Mouse (Mus musculus) hindbrain, embryonic 10.5 days (tissue): ENCODE measurements around the gene Ftsj1. TPM values are rescaled to one million over a fixed set of nuclear protein-coding genes. Genes with fewer than 3 reads are reported as not detected.

ENCODE experiments used
- DNase-seq: peaks from one replicate; pipeline ENCODE4 v3.0.0-alpha.2; 2017; ENCODE audit warnings: low spot score
- H3K27ac ChIP-seq: fragments of 300-500 bp; sonication (generic); 2 replicates; pipeline ENCODE4 v1.5.1; 2016; ENCODE audit warnings: mild to moderate bottlenecking, moderate library complexity
- H3K27me3 ChIP-seq: fragments of 300-500 bp; sonication (generic); 2 replicates; pipeline ENCODE4 v1.6.1; 2016; ENCODE audit warnings: mild to moderate bottlenecking; ENCODE audit not compliant: poor library complexity, insufficient read depth, severe bottlenecking
- H3K36me3 ChIP-seq: fragments of 300-500 bp; sonication (generic); 2 replicates; pipeline ENCODE4 v1.6.1; 2016; ENCODE audit warnings: mild to moderate bottlenecking, moderate library complexity
- H3K4me1 ChIP-seq: fragments of 300-500 bp; sonication (generic); replicated peaks from 2 replicates; pipeline ENCODE4 v1.6.1; 2016; ENCODE audit warnings: mild to moderate bottlenecking
- H3K4me3 ChIP-seq: fragments of 300-500 bp; sonication (generic); 2 replicates; pipeline ENCODE4 v1.5.1; 2016; ENCODE audit warnings: mild to moderate bottlenecking, moderate library complexity
- H3K9me3 ChIP-seq: fragments of 300-500 bp; sonication (generic); 2 replicates; pipeline ENCODE4 v1.6.1; 2016; ENCODE audit warnings: mild to moderate bottlenecking, moderate library complexity
- WGBS: fragments of 180-500 bp; shearing (Covaris S2); methylation state at CpG from one replicate; pipeline ENCODE4 v1.1.7; 2016; 5-methylcytosine and 5-hydroxymethylcytosine counted together
- polyA plus RNA-seq: library from polyadenylated mRNA; unstranded; fragments of >200 nt; fragmentation: Nextera tagmentation; extraction: Ambion mirVana; gene quantifications from 2 replicates; pipeline ENCODE4 v1.2.1, GENCODE M21; 2016

The Ftsj1 gene
- 45.7 and 48.9 TPM in 2 replicates for polyA plus RNA-seq

DNA sequence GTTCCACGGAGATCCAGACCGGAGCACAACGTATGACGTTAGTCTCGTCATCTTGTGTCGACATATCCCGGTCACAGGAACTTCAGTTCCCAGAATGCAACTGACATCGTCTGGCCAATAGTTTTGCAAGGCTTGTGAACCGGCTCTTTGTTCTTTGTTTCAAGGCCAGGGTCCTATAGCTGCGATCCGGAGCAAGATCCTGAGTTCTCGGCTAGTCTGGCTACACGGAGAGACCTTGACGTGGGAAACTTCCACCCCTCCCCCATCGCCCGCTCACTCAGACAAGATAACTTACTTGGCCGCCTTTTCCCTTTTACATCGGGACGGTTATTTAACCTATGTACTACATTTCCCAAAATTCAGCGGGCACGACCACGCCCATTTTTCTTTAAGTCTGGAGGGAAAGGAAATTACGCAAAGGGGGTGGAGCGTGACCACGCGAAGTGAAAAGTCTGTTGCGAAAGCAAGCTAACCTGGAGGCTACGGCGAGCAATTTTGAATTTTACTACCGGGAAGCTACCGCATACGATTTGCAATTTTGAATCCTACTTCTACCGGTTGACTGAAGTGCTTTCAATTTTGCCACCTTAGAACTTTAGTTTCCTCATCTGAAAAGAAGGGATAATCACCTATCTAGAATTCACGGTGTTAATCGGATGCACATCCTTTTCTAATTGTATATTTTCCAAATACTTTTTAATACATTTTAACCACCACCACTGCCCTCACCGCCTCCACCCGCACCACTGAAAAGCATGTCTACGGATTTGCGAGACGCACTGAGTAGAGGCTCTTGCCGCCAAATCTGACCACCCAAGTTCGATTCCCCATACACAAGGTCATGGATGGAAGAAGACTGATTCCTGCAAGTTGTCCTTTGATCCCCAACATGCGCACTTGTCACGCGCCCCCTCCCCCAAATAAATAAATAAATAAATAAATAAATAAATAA, at the start of gene Ftsj1:
Gene Ftsj1 (minus strand): TSS at position 73 of the 952 bp plus-strand sequence.
- Histone ChIP-seq H3K9me3 (peaks cover 7% of the 10 kb centered on the region; the same call in 1 of the 2 replicates), H3K27ac (peak within 1 kb of the TSS; percentile 92), H3K36me3 (no peaks in the 10 kb centered on the region), H3K4me1 (peaks cover 7% of the 10 kb centered on the region; the same call in 1 of the 2 replicates), H3K27me3 (no peaks in the 10 kb centered on the region), H3K4me3 (peak within 1 kb of the TSS; percentile 62)
- DNase-seq = peak; percentile 80
- WGBS = 13% methylated on average over 45 of the region's 45 CpGs

DNA sequence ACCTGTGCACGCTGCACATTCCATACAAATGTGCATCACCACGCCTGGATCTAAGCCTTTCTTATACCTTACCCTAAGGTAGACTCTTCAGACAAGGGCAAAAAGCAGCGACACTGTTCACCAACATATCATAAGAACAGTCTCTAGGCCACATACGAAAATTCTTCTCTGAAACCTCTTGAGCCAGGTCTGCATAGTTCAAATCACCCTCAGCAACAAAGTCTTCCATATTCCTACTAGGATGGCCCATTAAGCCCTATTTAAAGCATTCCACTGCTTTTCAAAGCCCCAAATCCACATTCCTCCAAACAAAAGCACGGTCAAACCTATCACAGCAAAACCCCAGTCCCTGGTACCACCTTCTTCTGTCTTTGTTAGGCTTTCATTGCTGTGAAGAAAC, 36.4 kb upstream of the Ftsj1 start:
- no peak for DNase-seq
- WGBS = 78% methylated on average over 5 of the region's 5 CpGs
- Histone ChIP-seq H3K4me3 (no peak overlapping the region), H3K27me3 (no peaks in the 10 kb centered on the region), H3K36me3 (no peaks in the 10 kb centered on the region), H3K27ac (no peak overlapping the region), H3K4me1 (no peaks in the 10 kb centered on the region), H3K9me3 (no peaks in the 10 kb centered on the region)

DNA sequence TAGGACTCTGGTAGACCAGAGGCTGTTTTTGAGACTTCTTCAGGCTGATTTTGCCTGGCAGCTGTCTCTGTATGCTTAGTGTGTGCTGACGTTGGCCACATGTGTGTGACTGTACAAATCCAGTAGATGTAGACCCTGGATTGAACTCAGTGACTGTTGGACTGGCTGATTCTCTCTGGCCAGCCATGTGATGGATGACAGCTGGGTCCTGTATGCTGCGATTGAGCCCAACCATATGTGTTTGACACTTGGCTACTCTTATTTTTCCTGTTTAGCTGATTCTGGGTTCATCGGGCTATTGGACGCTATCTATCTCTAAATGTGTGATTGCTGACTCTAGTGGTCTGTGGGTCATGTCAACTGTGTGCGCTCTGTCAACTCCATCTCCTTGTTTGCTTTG, 21.9 kb upstream of the Ftsj1 start:
- Histone ChIP-seq H3K4me3 (no peak overlapping the region), H3K4me1 (no peaks in the 10 kb centered on the region), H3K36me3 (no peaks in the 10 kb centered on the region), H3K27ac (no peak overlapping the region), H3K27me3 (peaks cover 19% of the 10 kb centered on the region), H3K9me3 (peaks cover 24% of the 10 kb centered on the region; the same call in 1 of the 2 replicates)
- 93% methylated on average over 5 of the region's 5 CpGs for WGBS
- DNase-seq = no peak

DNA sequence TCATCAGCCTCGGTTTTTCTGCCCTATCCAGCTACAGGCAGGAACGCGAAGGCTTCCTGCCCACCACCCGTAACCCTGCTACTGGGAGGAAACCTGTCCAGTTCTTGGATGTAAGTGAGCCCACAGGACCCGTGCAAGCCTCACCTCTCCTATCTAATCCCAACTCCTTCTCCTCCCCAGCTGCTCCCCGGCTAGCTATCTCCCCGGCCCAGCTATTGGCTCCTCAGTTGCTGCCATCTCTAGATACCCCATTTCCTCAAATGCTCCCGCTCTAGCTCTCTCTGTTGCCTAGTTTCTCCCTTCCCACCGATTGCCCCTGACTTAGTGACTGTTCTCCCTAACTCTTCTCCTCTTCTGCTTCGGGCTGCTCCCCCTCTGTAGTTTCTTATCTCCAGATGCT, 19.8 kb upstream of the Ftsj1 start:
- 0 out of 2 replicates have a peak overlapping the region, but pooled peaks have one; percentile 18 for H3K4me3 ChIP-seq
- peaks cover 13% of the 10 kb centered on the region; the same call in 1 of the 2 replicates for H3K9me3 ChIP-seq
- WGBS = 25% methylated on average over 10 of the region's 10 CpGs
- no peaks in the 10 kb centered on the region for H3K36me3 ChIP-seq
- no peak for DNase-seq
- H3K4me1 ChIP-seq = no peaks in the 10 kb centered on the region
- H3K27me3 ChIP-seq = peaks cover 19% of the 10 kb centered on the region
- no peak overlapping the region for H3K27ac ChIP-seq

DNA sequence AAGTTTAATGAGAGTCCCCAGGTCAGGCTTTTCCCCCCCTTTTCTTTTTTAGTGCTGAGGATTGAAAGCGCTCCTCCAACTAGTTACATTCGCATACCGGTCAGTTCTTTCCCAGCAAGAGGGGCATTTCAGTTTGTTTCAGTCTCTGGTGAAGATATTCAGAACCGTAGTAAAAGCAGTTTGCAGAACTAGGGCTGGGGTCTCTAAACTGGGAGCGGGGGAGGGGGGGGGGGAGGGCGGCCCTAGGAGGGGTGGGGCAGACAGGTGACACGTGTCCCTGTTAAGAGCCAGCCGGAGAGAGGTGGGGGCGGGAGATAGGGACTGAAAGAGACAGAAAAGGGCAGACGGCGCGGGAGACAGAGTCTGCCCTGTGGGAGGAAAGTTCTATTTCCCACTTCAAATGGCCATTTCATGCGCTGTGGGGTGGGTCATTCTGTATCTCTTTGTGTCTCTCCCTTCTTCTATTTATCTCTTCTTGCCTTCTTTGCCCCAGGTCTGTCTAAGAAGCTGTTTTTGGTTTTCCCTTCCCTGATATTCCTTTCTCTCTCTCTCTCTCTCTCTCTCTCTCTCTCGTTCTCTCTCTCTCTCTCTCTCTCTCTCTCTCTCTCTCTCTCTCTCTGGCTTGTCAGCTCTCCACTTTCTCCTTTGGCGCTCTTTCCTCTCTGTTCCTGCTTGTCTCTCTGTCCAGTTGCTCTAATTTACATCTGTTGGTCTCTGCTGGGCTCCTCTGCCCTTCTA, 19.0 kb upstream of the Ftsj1 start, which contains the start of gene Slc38a5:
Gene Slc38a5 (plus strand): TSS at position 51 of the 738 bp plus-strand sequence.
- 17% methylated on average over 14 of the region's 15 CpGs for WGBS
- H3K27me3 ChIP-seq = peaks cover 19% of the 10 kb centered on the region
- H3K4me3 ChIP-seq = peak within 1 kb of the TSS; percentile 35
- H3K27ac ChIP-seq = no peak within 1 kb of the TSS
- H3K4me1 ChIP-seq = no peaks in the 10 kb centered on the region
- no peak for DNase-seq
- no peaks in the 10 kb centered on the region for H3K36me3 ChIP-seq
- peaks cover 8% of the 10 kb centered on the region; the same call in 1 of the 2 replicates for H3K9me3 ChIP-seq

DNA sequence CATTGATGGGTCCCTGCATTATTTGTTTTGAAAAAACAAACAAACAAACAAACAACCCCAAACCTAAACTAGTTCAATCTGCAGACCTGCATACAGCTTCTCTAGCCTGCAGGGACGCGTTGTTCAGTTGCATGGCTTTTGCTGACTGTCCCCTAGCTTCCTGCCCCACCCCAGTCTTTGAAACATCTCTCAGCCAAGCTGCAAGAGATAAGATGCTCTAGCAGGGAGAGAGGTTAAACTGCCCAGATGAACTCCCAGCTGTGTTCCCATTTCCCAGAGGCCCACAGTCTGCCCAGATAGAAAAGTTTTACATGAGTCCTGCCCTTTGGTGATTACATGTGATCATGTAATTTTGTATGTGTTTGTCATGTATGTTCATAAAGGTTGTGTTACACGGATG, 12.0 kb upstream of the Ftsj1 start:
- 82% methylated on average over 3 of the region's 3 CpGs for WGBS

DNA sequence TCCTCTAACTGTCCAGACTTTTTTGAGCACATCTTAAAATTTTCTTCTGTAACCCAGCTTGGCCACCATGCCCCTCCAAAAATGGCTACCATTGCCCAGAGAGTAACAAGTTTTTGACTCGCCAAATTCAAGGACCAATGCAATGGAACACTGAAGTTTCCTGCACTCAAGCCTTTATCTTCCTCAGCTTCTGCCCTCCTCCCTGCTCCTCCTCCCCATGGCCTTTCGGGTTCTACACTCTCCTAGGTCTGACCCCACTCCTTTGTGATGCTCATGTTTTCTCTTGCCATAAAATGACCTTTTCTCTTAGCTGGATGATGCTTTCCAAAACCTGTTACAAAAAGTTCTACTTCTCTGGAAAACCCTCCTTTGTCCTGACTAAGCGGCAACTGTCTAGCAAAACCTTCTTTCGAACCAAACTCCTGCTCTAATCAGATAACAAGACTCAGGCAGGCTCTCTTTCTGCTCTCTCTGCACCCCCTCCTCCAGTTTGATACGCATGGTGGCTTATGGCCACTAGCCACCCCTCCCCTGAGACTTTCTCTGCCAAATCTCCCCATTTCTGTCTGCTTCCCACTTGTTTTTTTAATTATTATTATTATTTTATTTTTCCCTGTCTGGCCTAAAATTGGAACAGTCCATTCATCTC, 11.1 kb upstream of the Ftsj1 start:
- Histone ChIP-seq H3K4me3 (no peak overlapping the region), H3K9me3 (peaks cover 2% of the 10 kb centered on the region; the same call in 1 of the 2 replicates), H3K27me3 (no peaks in the 10 kb centered on the region), H3K4me1 (no peaks in the 10 kb centered on the region), H3K36me3 (no peaks in the 10 kb centered on the region), H3K27ac (no peak overlapping the region)
- DNase-seq = no peak
- WGBS = 71% methylated on average over 5 of the region's 5 CpGs

More for the DNA sequence above, 12.0 kb upstream of the Ftsj1 start:
- no peaks in the 10 kb centered on the region for H3K36me3 ChIP-seq
- no peak overlapping the region for H3K4me3 ChIP-seq
- peaks cover 2% of the 10 kb centered on the region; the same call in 1 of the 2 replicates for H3K9me3 ChIP-seq
- H3K27ac ChIP-seq = no peak overlapping the region
- H3K4me1 ChIP-seq = no peaks in the 10 kb centered on the region
- DNase-seq = no peak
- H3K27me3 ChIP-seq = no peaks in the 10 kb centered on the region

DNA sequence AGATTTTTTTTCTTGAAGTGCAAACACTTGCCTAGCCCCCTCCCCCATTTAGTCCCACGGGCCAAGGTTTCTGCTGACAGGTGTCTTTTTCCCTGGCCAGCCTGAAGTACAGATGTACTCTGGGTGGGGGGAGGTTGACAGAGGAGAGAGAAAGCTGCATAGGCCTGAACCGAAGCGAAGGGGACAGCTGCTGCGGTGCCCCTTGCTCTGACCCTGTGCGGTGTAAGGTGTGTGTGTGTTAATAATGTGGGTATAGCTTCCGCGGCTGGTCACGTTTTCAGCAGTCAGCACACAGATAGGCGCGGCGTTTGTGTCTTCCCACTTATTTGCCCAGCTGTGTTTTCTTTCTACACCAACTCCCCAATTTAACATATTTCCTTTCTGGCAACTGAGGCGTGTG, 7.3 kb upstream of the Ftsj1 start:
- DNase-seq = no peak
- H3K4me1 ChIP-seq = no peaks in the 10 kb centered on the region
- H3K36me3 ChIP-seq = no peaks in the 10 kb centered on the region
- 81% methylated on average over 12 of the region's 12 CpGs for WGBS
- peaks cover 4% of the 10 kb centered on the region; the same call in 1 of the 2 replicates for H3K9me3 ChIP-seq
- H3K27ac ChIP-seq = no peak overlapping the region
- H3K4me3 ChIP-seq = no peak overlapping the region
- no peaks in the 10 kb centered on the region for H3K27me3 ChIP-seq

DNA sequence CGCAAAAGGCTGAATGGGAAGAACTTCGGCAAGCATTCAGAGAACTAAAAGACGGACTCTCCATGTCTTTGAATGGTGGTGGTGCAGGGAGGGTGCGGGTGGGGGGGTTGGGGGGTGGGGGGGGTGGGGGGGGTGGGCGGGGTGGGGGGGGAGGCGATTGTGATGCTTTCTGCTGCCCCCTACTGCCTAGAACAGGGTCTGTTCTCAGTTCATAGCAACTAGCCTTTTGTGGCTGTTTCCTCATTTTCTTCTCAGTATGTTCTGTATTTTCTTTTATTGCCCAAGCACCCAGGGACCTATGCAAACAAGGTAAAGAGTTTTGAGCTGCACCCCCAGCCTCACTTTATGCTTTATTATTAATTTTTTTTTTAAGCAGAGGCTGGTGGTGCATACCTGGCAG, 3.6 kb upstream of the Ftsj1 start:
- Histone ChIP-seq H3K27me3 (no peaks in the 10 kb centered on the region), H3K36me3 (no peaks in the 10 kb centered on the region), H3K27ac (no peak overlapping the region), H3K4me3 (no peak overlapping the region), H3K4me1 (peaks cover 7% of the 10 kb centered on the region; the same call in 1 of the 2 replicates), H3K9me3 (peaks cover 6% of the 10 kb centered on the region; the same call in 1 of the 2 replicates)
- 16% methylated on average over 6 of the region's 6 CpGs for WGBS
- no peak for DNase-seq

DNA sequence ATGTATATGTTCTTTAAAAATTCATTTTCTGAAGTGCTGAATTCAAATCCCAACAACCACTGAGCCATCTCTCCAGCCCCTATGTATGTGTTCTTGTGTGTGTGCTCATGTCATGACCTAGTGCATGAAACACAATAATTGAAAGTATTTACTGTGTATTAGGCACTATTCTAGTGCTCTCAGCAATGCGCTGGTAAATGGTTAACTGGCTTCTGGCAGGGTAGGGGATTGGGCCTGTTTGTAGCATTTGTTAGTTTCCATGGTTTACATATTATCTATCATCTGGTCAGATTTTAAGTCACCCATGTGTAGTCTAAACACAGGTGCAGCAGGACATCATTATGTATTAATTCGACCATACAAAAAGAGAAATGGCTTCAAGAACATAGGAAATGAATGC, 1.5 kb upstream of the Ftsj1 start:
- Histone ChIP-seq H3K4me3 (no peak overlapping the region), H3K4me1 (peaks cover 7% of the 10 kb centered on the region; the same call in 1 of the 2 replicates), H3K36me3 (no peaks in the 10 kb centered on the region), H3K27ac (no peak overlapping the region), H3K27me3 (no peaks in the 10 kb centered on the region), H3K9me3 (peaks cover 9% of the 10 kb centered on the region; the same call in 1 of the 2 replicates)
- no peak for DNase-seq
- WGBS = 81% methylated on average over 2 of the region's 2 CpGs

DNA sequence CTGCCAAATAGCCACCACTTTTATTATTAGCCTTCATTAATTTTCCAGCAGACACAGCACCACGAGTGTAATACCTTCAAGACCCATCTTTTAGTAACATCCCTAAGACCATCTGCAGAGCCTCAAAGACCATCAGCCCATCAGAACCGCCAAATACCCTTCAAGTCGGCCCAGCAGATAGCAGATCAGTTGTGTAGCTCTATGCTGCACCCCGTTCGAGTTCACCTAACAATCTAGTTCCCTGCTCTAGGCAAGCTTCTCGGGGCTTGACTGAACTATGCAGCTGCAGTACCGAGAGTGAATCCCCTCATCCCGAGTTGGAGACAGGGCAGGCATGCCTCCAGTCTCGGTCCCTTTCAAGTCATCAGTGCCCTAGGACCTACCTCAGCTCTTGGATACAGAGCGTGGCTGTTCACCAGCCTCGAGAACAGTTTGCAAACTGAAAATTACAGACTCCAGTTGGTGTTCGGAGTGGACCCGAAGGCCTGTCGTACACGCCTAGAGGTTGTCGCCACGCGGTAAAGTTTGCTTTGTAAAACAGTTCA, 345 bp downstream of the Ftsj1 start:
- peak overlapping the region; percentile 62 for H3K4me3 ChIP-seq
- no peaks in the 10 kb centered on the region for H3K36me3 ChIP-seq
- no peak for DNase-seq
- peaks cover 7% of the 10 kb centered on the region; the same call in 1 of the 2 replicates for H3K4me1 ChIP-seq
- H3K27me3 ChIP-seq = no peaks in the 10 kb centered on the region
- H3K27ac ChIP-seq = peak overlapping the region; percentile 92
- peaks cover 7% of the 10 kb centered on the region; the same call in 1 of the 2 replicates for H3K9me3 ChIP-seq
- WGBS = 17% methylated on average over 18 of the region's 18 CpGs
